ENCODE assay signal across 8 mouse cellular contexts in genomic region chr9:21161209-21161909, GRCm38 (mm10). TPM values are rescaled to one million over a fixed set of nuclear protein-coding genes. Genes with fewer than 3 reads are reported as not detected.
DNase-seq lines count a peak whose midpoint lies in the region; ATAC-seq and TF ChIP-seq lines count a peak whose summit lies in the region.

No protein-coding gene starts in this region.

- DNase-seq in CD4-positive helper T cell, adult 2 months (ENCODE audit: low read depth, low spot score) = peak; percentile 97
- peak; percentile 53 for DNase-seq in c-Kit-negative CD71-positive TER-119-positive erythroid progenitor cells, embryonic 14.5 days (ENCODE audit: low read depth, low spot score)
- peak; percentile 88 for DNase-seq in forebrain, embryonic 10.5 days (ENCODE audit: extremely low spot score, low spot score)
- DNase-seq in kidney, postnatal 25 days = peak; percentile 85 to 88
- DNase-seq in liver, embryonic 14.5 days (ENCODE audit: low read depth in 3 of 3, low spot score in 3 of 3) = peak; percentile 55 to 71 (median 57)
- peak; percentile 95 for DNase-seq in neural tube, embryonic 10.5 days (ENCODE audit: extremely low spot score, low spot score)

- WGBS in forebrain, embryonic 10.5 days = 1% methylated on average over 52 of the region's 52 CpGs
- whole genome bisulfite sequencing in heart, embryonic 15.5 days = under 1% methylated on average over 52 of the region's 52 CpGs
- under 1% methylated on average over 52 of the region's 52 CpGs for WGBS in liver, embryonic 14.5 days (ENCODE audit: insufficient replicate concordance)
- under 1% methylated on average over 52 of the region's 52 CpGs for WGBS in stomach, embryonic 15.5 days

- peak overlapping the region; percentile 87 for H3K27ac ChIP-seq in forebrain, embryonic 10.5 days
- H3K27ac ChIP-seq in heart, embryonic 15.5 days = 0 out of 2 replicates have a peak overlapping the region, but pooled peaks have one; percentile 4
- H3K27ac ChIP-seq in liver, embryonic 14.5 days = no peak overlapping the region
- H3K27ac ChIP-seq in stomach, embryonic 15.5 days = no peak overlapping the region

- peaks cover 59% of the 10 kb centered on the region for H3K27me3 ChIP-seq in forebrain, embryonic 10.5 days (ENCODE audit: poor library complexity, severe bottlenecking)
- H3K27me3 ChIP-seq in heart, embryonic 15.5 days = peaks cover 44% of the 10 kb centered on the region
- peaks cover 38% of the 10 kb centered on the region for H3K27me3 ChIP-seq in liver, embryonic 14.5 days (ENCODE audit: control insufficient read depth, insufficient read depth, low read length)
- peaks cover 46% of the 10 kb centered on the region for H3K27me3 ChIP-seq in stomach, embryonic 15.5 days (replicated peaks)

- peaks cover 38% of the 10 kb centered on the region for H3K4me1 ChIP-seq in forebrain, embryonic 10.5 days
- H3K4me1 ChIP-seq in heart, embryonic 15.5 days (replicated peaks) = peaks cover 28% of the 10 kb centered on the region
- H3K4me1 ChIP-seq in liver, embryonic 14.5 days (replicated peaks; ENCODE audit: control insufficient read depth in 2 of 2, insufficient read depth in 2 of 2, low read length in 1 of 2) = peaks cover 3 to 7% of the 10 kb centered on the region in 2 experiments; a peak in 3 of 4 replicates
- peaks cover 26% of the 10 kb centered on the region for H3K4me1 ChIP-seq in stomach, embryonic 15.5 days

- H3K36me3 ChIP-seq in forebrain, embryonic 10.5 days (replicated peaks) = no peaks in the 10 kb centered on the region
- H3K36me3 ChIP-seq in heart, embryonic 15.5 days = no peaks in the 10 kb centered on the region
- H3K36me3 ChIP-seq in liver, embryonic 14.5 days (replicated peaks; ENCODE audit: control insufficient read depth, insufficient read depth, low read depth) = no peaks in the 10 kb centered on the region
- H3K36me3 ChIP-seq in stomach, embryonic 15.5 days = no peaks in the 10 kb centered on the region

- H3K4me2 ChIP-seq in heart, embryonic 15.5 days = peak overlapping the region; percentile 85
- H3K4me2 ChIP-seq in liver, embryonic 14.5 days (ENCODE audit: low read depth) = peak overlapping the region; percentile 84
- H3K4me2 ChIP-seq in stomach, embryonic 15.5 days = peak overlapping the region; percentile 85

- peak overlapping the region; percentile 79 for H3K9ac ChIP-seq in heart, embryonic 15.5 days
- H3K9ac ChIP-seq in liver, embryonic 14.5 days (replicated peaks) = peak overlapping the region; percentile 68
- peak overlapping the region; percentile 42; the same call in 1 of the 2 replicates for H3K9ac ChIP-seq in stomach, embryonic 15.5 days

- peak; percentile 48 for ATAC-seq in heart, embryonic 15.5 days (replicated peaks; ENCODE audit: insufficient number of reproducible peaks, insufficient read depth, low FRiP score, low read depth)
- ATAC-seq in liver, embryonic 14.5 days (ENCODE audit: insufficient read depth) = peak; percentile 73
- peak; percentile 73; the same call in 1 of the 2 replicates for ATAC-seq in stomach, embryonic 15.5 days (ENCODE audit: insufficient read depth, low FRiP score, low read depth)

- H3K4me3 ChIP-seq in forebrain, embryonic 10.5 days = peak overlapping the region; percentile 61
- peak overlapping the region; percentile 67 for H3K4me3 ChIP-seq in heart, embryonic 15.5 days
- peak overlapping the region; percentile 60 to 62 for H3K4me3 ChIP-seq in liver, embryonic 14.5 days (ENCODE audit: insufficient read depth in 1 of 2, low read depth in 2 of 2, low read length in 2 of 2)
- H3K4me3 ChIP-seq in stomach, embryonic 15.5 days (replicated peaks) = peak overlapping the region; percentile 54

- peaks cover 6% of the 10 kb centered on the region; the same call in 1 of the 2 replicates for H3K9me3 ChIP-seq in forebrain, embryonic 10.5 days
- H3K9me3 ChIP-seq in heart, embryonic 15.5 days (replicated peaks) = no peaks in the 10 kb centered on the region
- no peaks in the 10 kb centered on the region for H3K9me3 ChIP-seq in liver, embryonic 14.5 days (ENCODE audit: control insufficient read depth, low read length)
- no peaks in the 10 kb centered on the region for H3K9me3 ChIP-seq in stomach, embryonic 15.5 days

- peak; percentile 98 for TF ChIP-seq CTCF in liver, embryonic 14.5 days (IDR thresholded peaks at IDR 0.05; ENCODE audit: low read depth)

- no peak for TF ChIP-seq EP300 in liver, embryonic 14.5 days (IDR thresholded peaks at IDR 0.05; ENCODE audit: low read depth)

RNA-seq across cellular contexts. Expression of gene Pde4a, which starts 4.2 kb away (rescaled TPM):
- polyA plus RNA-seq in forebrain, embryonic 10.5 days (2016; fragmentation: Nextera tagmentation; extraction: Ambion mirVana) = 3.8 and 4.3 TPM in 2 replicates
- polyA plus RNA-seq in heart, embryonic 15.5 days (2015; fragmentation: Nextera tagmentation; extraction: Ambion mirVana) = 13.0 and 13.5 TPM in 2 replicates
- 1.3 and 1.4 TPM in 2 replicates for polyA plus RNA-seq in liver, embryonic 14.5 days (2012; rRNA removed)
- polyA plus RNA-seq in liver, embryonic 14.5 days (2014; fragmentation: Nextera tagmentation; extraction: Ambion mirVana) = 1.1 and 1.4 TPM in 2 replicates
- 5.9 and 6.2 TPM in 2 replicates for polyA plus RNA-seq in stomach, embryonic 15.5 days (2015; fragmentation: Nextera tagmentation; extraction: Ambion mirVana)

RNA-seq across cellular contexts. Expression of gene Cdc37, which starts 11.6 kb away (rescaled TPM):
- 351 and 371 TPM in 2 replicates for polyA plus RNA-seq in forebrain, embryonic 10.5 days (2016; fragmentation: Nextera tagmentation; extraction: Ambion mirVana)
- 203 and 229 TPM in 2 replicates for polyA plus RNA-seq in heart, embryonic 15.5 days (2015; fragmentation: Nextera tagmentation; extraction: Ambion mirVana)
- 36.8 and 123 TPM in 2 replicates for polyA plus RNA-seq in liver, embryonic 14.5 days (2012; rRNA removed)
- polyA plus RNA-seq in liver, embryonic 14.5 days (2014; fragmentation: Nextera tagmentation; extraction: Ambion mirVana) = 118 and 129 TPM in 2 replicates
- 284 and 293 TPM in 2 replicates for polyA plus RNA-seq in stomach, embryonic 15.5 days (2015; fragmentation: Nextera tagmentation; extraction: Ambion mirVana)

RNA-seq across cellular contexts. Expression of gene Tyk2, which starts 30.3 kb away (rescaled TPM):
- 12.6 and 13.4 TPM in 2 replicates for polyA plus RNA-seq in forebrain, embryonic 10.5 days (2016; fragmentation: Nextera tagmentation; extraction: Ambion mirVana)
- polyA plus RNA-seq in heart, embryonic 15.5 days (2015; fragmentation: Nextera tagmentation; extraction: Ambion mirVana) = 12.2 and 16.6 TPM in 2 replicates
- polyA plus RNA-seq in liver, embryonic 14.5 days (2012; rRNA removed) = 5.7 and 6.2 TPM in 2 replicates
- 4.0 and 5.1 TPM in 2 replicates for polyA plus RNA-seq in liver, embryonic 14.5 days (2014; fragmentation: Nextera tagmentation; extraction: Ambion mirVana)
- 13.6 and 15.8 TPM in 2 replicates for polyA plus RNA-seq in stomach, embryonic 15.5 days (2015; fragmentation: Nextera tagmentation; extraction: Ambion mirVana)

Comparison
In these comparisons a context has a peak if more than half of its experiments do, and no peak if none do; other contexts are left out.
1. H3K27ac ChIP-seq: peak in forebrain, embryonic 10.5 days (single experiment) and heart, embryonic 15.5 days (single experiment); none in liver, embryonic 14.5 days (single experiment) and stomach, embryonic 15.5 days (single experiment).
2. Peak in every context shown above with its lines, with median percentiles within 50 percentile points of each other: DNase-seq, H3K4me3 ChIP-seq, ATAC-seq, H3K4me2 ChIP-seq and H3K9ac ChIP-seq.